Mouse (Mus musculus) NIH3T3 (cell line): ENCODE measurements at regions not wholly inside any gene's neighbourhood (a gene's known extent, or its start where the extent isn't known, plus 50 kb on each side); places are given as distances from the start of the nearest gene placed in this dataset.
A peak's percentile ranks its signal among the peaks of the same experiment; 100 is the strongest.

Experiments
- DNase-seq: peaks from one replicate; pipeline ENCODE4 v3.0.0-alpha.2; 2012; ENCODE audit warnings: low read depth

DNA sequence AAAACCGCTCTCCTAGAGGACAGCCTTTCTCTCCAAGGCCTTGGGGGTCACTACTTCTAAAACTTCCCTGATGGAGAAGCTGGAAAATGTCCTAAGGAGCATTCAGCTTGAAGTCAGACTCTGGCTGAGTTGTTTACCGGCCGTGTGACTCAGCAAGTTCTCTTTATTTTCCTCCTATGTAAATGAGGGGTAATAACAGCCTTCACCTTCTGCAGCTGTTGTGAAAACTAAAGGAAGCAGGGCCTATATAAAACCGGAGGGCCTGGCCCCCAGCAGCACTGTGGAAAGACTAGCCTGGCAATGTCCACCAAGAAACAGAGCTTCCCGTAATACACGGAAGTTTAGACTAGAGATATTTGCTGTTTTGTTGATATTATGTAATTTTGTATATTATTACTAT lies 69.7 kb upstream of the Cited2 start:
- DNase-seq = peak; percentile 19

DNA sequence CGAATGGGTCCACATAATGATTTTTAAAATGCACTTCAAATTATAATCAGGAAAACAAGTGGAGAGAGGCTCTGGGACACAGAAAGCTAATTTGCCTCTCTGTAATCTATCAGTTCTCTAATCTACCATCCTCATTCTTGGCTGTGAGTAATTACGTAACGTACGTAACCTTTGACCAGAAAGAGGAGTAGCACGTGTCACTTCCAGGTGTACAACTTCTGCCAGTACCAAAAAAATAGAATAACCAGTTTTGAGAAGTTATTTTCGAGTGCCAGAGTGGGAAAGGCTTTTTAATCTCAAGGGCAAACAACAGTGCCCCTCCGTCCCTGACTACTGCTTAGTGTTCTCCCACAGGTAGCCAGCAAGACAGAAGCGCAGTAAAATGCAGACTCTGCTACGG lies 69.2 kb upstream of the Cited2 start:
- no peak for DNase-seq

DNA sequence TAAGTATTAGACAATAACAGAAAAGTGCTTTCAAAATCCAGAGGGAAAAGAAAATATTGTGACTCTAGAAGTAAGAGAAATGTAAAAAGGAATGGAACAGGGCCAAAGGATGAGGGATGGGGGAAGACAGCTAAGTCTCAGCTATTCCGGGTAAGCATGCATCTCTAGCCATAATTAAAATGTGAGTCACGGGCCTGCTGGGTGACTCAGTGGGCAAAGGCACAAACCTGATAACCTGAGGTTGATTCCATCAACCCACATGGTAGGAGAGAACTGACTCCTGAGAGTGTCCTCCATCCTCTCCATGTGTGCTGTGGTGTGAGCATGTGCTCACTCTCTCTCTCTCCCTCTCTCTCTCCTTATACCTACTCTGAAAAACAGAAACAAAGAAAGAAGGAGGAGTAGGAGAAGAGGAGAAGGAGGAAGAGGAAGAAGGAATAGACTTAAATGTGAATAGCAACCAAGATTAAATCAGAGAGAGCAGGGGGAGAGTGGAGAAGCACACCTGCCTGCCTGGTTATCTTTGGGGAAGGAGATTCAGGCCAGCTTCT lies 68.6 kb upstream of the Cited2 start:
- no peak for DNase-seq

DNA sequence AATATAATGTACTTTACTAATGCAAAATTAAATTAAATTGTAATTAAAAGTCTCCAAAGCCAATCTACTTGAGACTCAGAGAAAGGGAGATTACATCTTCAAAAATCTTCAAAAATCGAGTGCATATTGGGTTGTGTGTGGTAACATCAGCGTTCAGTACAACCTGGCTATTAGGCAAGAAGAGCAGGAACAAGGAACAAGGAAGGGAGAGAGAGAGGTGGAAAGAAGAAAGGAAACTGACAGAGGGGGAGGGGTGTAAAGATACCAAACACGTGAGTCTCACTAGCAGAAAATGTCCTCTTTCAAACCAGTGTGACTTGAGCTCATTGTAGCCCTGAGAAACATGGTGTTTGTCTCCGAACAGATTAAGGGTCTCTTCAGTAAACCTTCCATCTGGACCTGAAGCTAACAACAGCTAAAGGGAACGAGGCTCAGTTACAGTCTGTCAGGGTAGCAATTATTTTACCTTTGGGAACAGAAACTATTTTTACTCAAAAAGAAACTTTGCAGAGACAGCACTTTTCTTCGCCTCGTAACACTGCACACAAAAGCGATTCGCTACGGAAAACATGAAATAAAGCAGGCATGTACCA lies 67.5 kb upstream of the Cited2 start:
- no peak for DNase-seq

DNA sequence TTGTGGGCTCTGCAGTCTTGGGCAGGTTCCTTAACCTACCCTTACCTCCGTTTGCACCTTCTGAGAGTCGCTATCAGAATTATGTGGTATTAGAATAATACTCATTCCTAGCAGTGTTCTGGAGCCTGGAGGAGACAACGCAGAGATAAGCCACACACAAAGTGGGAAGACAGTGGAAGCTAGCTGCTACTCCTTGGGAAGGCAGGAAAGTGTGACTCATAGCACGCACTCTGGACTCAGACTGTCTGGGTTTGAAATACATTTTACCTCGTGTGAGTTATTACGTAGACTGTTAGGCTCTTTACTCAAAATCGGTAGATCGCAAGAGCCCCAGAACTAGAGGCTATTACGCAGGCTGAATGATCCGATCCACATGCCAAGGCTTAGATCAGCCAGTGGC lies 66.7 kb upstream of the Cited2 start:
- peak; percentile 39 for DNase-seq

DNA sequence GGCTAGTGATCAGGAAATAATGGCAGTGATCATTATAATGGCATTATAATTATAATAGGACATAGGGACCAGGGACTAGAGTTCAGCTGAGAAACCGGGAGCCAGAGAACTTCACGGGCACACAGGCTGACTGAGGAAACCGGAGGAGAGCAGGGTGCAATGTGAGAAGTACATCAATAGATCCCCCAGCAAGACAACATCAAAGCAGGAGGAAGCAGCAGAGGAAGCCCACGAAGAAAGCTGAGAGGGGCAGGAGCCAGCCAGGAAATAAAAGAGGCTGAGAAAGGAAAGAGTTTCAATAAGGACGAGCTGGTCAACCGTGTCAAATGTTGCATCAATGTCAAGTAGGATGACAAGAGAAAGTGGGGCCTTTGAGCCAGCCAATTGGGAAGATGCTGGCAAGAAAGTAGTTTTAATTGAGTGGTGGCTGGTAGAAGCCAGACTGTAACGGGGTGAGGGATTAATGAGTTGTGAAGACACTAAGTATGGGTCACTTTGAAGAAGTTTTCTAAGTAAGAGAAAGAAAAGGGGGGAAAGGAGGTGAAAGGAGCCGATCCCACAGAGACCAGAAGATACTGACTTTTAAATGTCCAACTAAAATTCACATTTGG lies 66.0 kb upstream of the Cited2 start:
- no peak for DNase-seq

DNA sequence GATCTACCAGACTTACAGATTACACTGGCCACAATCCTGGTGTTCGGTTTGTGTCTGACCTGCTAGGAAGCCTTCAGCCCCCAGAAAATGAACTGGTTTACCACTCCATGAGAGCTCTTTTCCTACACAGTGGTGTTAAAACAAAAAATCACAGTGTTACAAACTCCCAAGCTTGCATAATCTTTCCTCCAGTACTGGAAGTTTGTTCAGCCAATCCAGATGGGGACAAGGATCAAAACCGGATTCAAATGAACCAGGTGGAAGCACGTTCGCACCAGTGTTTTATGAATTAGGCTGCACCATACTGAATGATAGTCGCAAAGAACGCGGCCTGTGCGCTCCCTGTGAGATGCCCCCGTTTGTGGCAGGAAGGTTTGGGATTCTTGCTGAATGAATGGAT lies 63.4 kb upstream of the Cited2 start:
- no peak for DNase-seq

DNA sequence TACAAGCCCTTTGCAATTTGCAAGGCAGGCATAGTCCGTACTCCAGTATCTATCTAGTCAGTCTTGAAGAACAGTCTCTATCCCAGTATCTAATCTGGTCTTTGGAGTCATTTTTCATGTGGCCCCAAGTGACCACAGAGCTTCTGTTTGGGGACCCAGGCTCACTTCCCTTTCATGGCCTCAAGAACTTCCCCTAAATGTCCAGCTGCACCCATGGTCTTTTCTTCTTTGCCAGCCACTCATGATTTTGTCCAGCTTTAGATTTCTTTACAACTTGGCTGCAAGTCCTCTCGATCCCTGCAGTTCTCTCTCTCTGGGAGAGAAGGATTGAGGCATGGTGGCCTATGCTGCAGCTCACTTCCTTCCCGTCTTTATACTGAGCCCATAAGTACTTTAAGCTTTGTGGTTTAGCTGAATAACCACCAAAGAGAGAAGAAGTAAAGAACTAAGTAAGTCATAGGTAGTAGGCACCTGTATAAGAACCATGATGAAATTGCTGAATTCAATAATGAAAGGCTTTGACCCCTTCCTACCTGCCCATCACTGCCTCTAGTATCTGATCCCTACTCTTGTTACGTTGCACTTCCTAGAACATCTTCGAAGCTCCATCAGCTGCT lies 62.1 kb upstream of the Cited2 start:
- no peak for DNase-seq

DNA sequence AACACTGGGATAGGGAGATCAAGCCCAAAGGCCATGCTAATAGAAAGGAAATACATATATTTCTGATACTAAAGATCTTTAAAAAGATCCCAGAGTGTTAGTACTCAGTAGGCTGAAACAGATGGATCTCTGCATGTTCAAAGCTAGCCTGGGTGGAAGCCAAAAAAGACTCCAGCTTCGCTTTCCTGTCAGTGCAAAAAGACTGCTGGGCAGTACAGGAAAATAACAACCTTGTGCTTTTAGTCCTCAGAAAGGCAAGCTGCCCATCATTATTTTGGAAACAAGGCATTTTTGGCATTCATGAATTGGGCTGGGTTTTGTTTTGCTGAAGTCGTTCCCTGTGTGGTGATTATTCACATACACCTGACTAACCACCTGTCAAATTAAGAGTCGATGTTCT lies 56.9 kb upstream of the Cited2 start:
- DNase-seq = no peak

DNA sequence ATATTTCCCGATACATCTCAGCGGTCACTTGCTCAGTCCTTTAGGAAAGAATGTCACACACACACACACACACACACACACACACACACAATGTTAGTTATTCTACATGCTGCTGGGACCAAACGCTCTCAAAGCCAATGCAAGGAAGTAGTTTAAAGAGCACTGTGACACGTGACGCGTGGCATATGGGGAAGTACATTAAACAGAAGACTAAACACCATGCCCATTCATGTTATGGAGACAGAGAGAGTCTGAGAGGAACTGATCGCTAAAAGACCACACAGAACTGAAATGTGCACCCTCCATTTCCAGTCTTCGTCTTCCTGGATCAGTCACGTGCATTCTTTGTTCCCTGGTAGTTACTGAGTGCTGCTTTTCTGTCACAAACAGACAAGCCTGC lies 53.6 kb upstream of the Cited2 start:
- DNase-seq = no peak
